Mouse (Mus musculus) 3T3-L1 (cell line): Measurements from ENCODE around the gene Barhl2.

Experiments used
- DNase-seq: peaks from one replicate; pipeline ENCODE4 v3.0.0-alpha.2; 2015; ENCODE audit warnings: low read depth, low spot score

Gene Barhl2

GRCm38 (mm10) chr5:106455106-106455920 is 2.7 kb downstream of the Barhl2 start:
- no peak for DNase-seq

- DNase-seq = no peak
Observed at GRCm38 (mm10) chr5:106454411-106455105, 3.4 kb downstream of the Barhl2 start.

- DNase-seq = no peak
Observed at GRCm38 (mm10) chr5:106453886-106454321, 4.1 kb downstream of the Barhl2 start.

GRCm38 (mm10) chr5:106453181-106453885 is 4.6 kb downstream of the Barhl2 start:
- DNase-seq = no peak

GRCm38 (mm10) chr5:106452686-106453085 is 5.3 kb downstream of the Barhl2 start:
- DNase-seq = no peak

- no peak for DNase-seq
Observed at GRCm38 (mm10) chr5:106451681-106452440, 6.1 kb downstream of the Barhl2 start.

GRCm38 (mm10) chr5:106450426-106451160 is 7.4 kb downstream of the Barhl2 start:
- DNase-seq = no peak

- DNase-seq = no peak
Observed at GRCm38 (mm10) chr5:106449720-106450425, 8.1 kb downstream of the Barhl2 start.

- DNase-seq = peak; percentile 37
Observed at GRCm38 (mm10) chr5:106448798-106449125, 9.2 kb downstream of the Barhl2 start.

- DNase-seq = no peak
Observed at GRCm38 (mm10) chr5:106447951-106448797, 9.8 kb downstream of the Barhl2 start.

- no peak for DNase-seq
Observed at GRCm38 (mm10) chr5:106447091-106447820, 10.7 kb downstream of the Barhl2 start.

- DNase-seq = no peak
Observed at GRCm38 (mm10) chr5:106446593-106446992, 11.4 kb downstream of the Barhl2 start.

- DNase-seq = no peak
Observed at GRCm38 (mm10) chr5:106445681-106446080, 12.3 kb downstream of the Barhl2 start.

- no peak for DNase-seq
Observed at GRCm38 (mm10) chr5:106438916-106439315, 19.1 kb downstream of the Barhl2 start.

GRCm38 (mm10) chr5:106426069-106426468 is 31.9 kb downstream of the Barhl2 start:
- DNase-seq = no peak

GRCm38 (mm10) chr5:106420871-106421270 is 37.1 kb downstream of the Barhl2 start:
- no peak for DNase-seq

- no peak for DNase-seq
Observed at GRCm38 (mm10) chr5:106420370-106420769, 37.6 kb downstream of the Barhl2 start.

- no peak for DNase-seq
Observed at GRCm38 (mm10) chr5:106417210-106417609, 40.8 kb downstream of the Barhl2 start.

GRCm38 (mm10) chr5:106416550-106416949 is 41.4 kb downstream of the Barhl2 start:
- DNase-seq = no peak
